Mouse (Mus musculus) testis, adult 2 months (tissue): ENCODE measurements around the gene Ift140. TPM values are rescaled to one million over a fixed set of nuclear protein-coding genes. Genes with fewer than 3 reads are reported as not detected.

Experiments
- H3K27ac ChIP-seq: fragments of 200-500 bp; 2 replicates; pipeline ENCODE4 v1.5.1; 2012; ENCODE audit warnings: low read depth, low read length; ENCODE audit not compliant: control insufficient read depth, insufficient read depth
- H3K27me3 ChIP-seq: fragments of 200-500 bp; 2 replicates; pipeline ENCODE4 v1.6.1; 2012; ENCODE audit warnings: mild to moderate bottlenecking, low read length, moderate library complexity; ENCODE audit not compliant: control insufficient read depth, insufficient read depth
- H3K36me3 ChIP-seq: fragments of 200-500 bp; 2 replicates; pipeline ENCODE4 v1.6.1; 2012; ENCODE audit warnings: mild to moderate bottlenecking, low read length; ENCODE audit not compliant: control insufficient read depth, insufficient read depth
- H3K4me1 ChIP-seq: fragments of 200-500 bp; 2 replicates; pipeline ENCODE4 v1.6.1; 2012; ENCODE audit warnings: low read length; ENCODE audit not compliant: control insufficient read depth, insufficient read depth
- H3K4me3 ChIP-seq: fragments of 200-500 bp; 2 replicates; pipeline ENCODE4 v1.5.1; 2012; ENCODE audit warnings: low read depth, mild to moderate bottlenecking, low read length, moderate library complexity, mixed read lengths; ENCODE audit not compliant: control insufficient read depth
- CTCF ChIP-seq: fragments of 200-500 bp; IDR thresholded peaks from 2 replicates; pipeline ENCODE4 v1.5.1; 2012; ENCODE audit warnings: low read depth, mild to moderate bottlenecking, inconsistent platforms, low read length, moderate library complexity; ENCODE audit not compliant: control insufficient read depth, insufficient read depth, insufficient replicate concordance
- POLR2A ChIP-seq: fragments of 200-500 bp; IDR thresholded peaks from 2 replicates; pipeline ENCODE4 v1.6.1; 2012; ENCODE audit warnings: low read depth, mild to moderate bottlenecking, inconsistent platforms, low read length, moderate library complexity; ENCODE audit not compliant: control insufficient read depth
- polyA plus RNA-seq: library from polyadenylated mRNA; depleted of rRNA; stranded (reverse); fragments of >200 nt; gene quantifications from 2 replicates; pipeline ENCODE4 v1.2.3, GENCODE M21; 2012

The Ift140 gene
- polyA plus RNA-seq, 1 experiment = 130 TPM

GRCm38 (mm10) chr17:25016292-25017132, 627 bp downstream of the Ift140 start:
- TF ChIP-seq POLR2A (peak; percentile 74), CTCF (no peak)
- Histone ChIP-seq H3K4me3 (peak overlapping the region; percentile 96), H3K27me3 (no peaks in the 10 kb centered on the region), H3K27ac (peak overlapping the region; percentile 93), H3K4me1 (no peaks in the 10 kb centered on the region; the same call in 1 of the 2 replicates), H3K36me3 (peaks cover 2% of the 10 kb centered on the region)

GRCm38 (mm10) chr17:25036183-25036582, 20.3 kb downstream of the Ift140 start:
- no peak for TF ChIP-seq CTCF
- TF ChIP-seq POLR2A = no peak
- peaks cover 9% of the 10 kb centered on the region for H3K36me3 ChIP-seq

GRCm38 (mm10) chr17:25044879-25045278, 29.0 kb downstream of the Ift140 start:
- TF ChIP-seq CTCF = no peak
- TF ChIP-seq POLR2A = no peak
- Histone ChIP-seq H3K4me3 (no peak overlapping the region), H3K4me1 (no peaks in the 10 kb centered on the region), H3K36me3 (peaks cover 2% of the 10 kb centered on the region), H3K27ac (no peak overlapping the region), H3K27me3 (no peaks in the 10 kb centered on the region)

More at GRCm38 (mm10) chr17:25036183-25036582, 20.3 kb downstream of the Ift140 start:
- Histone ChIP-seq H3K27me3 (no peaks in the 10 kb centered on the region), H3K27ac (no peak overlapping the region), H3K4me1 (no peaks in the 10 kb centered on the region; the same call in 1 of the 2 replicates), H3K4me3 (no peak overlapping the region)

- no peaks in the 10 kb centered on the region for H3K27me3 ChIP-seq
- TF ChIP-seq CTCF (no peak), POLR2A (no peak)
- no peak overlapping the region for H3K27ac ChIP-seq
- H3K4me3 ChIP-seq = no peak overlapping the region
- no peaks in the 10 kb centered on the region for H3K4me1 ChIP-seq
- H3K36me3 ChIP-seq = peaks cover 2% of the 10 kb centered on the region
Measured at GRCm38 (mm10) chr17:25045281-25045680, 29.4 kb downstream of the Ift140 start.

- H3K36me3 ChIP-seq = peaks cover 4% of the 10 kb centered on the region
- TF ChIP-seq CTCF (no peak), POLR2A (no peak)
- no peak overlapping the region for H3K4me3 ChIP-seq
Measured at GRCm38 (mm10) chr17:25047143-25047542, 31.3 kb downstream of the Ift140 start.

GRCm38 (mm10) chr17:25053274-25053673, 37.4 kb downstream of the Ift140 start:
- Histone ChIP-seq H3K36me3 (peaks cover 4% of the 10 kb centered on the region), H3K27ac (no peak overlapping the region), H3K4me1 (no peaks in the 10 kb centered on the region), H3K27me3 (no peaks in the 10 kb centered on the region), H3K4me3 (no peak overlapping the region)
- no peak for TF ChIP-seq POLR2A
- no peak for TF ChIP-seq CTCF

More at GRCm38 (mm10) chr17:25047143-25047542, 31.3 kb downstream of the Ift140 start:
- Histone ChIP-seq H3K27ac (0 out of 2 replicates have a peak overlapping the region, but pooled peaks have one; percentile 44), H3K4me1 (no peaks in the 10 kb centered on the region), H3K27me3 (no peaks in the 10 kb centered on the region)

GRCm38 (mm10) chr17:25057041-25057440, 41.2 kb downstream of the Ift140 start:
- no peaks in the 10 kb centered on the region for H3K27me3 ChIP-seq
- peaks cover 1% of the 10 kb centered on the region; the same call in 1 of the 2 replicates for H3K36me3 ChIP-seq
- no peaks in the 10 kb centered on the region for H3K4me1 ChIP-seq
- no peak overlapping the region for H3K27ac ChIP-seq
- no peak overlapping the region for H3K4me3 ChIP-seq
- no peak for TF ChIP-seq POLR2A
- no peak; the same call in 1 of the 2 replicates for TF ChIP-seq CTCF
